Mouse (Mus musculus) embryonic facial prominence, embryonic 15.5 days (tissue): ENCODE data around the gene Hist1h3g. TPM values are rescaled to one million over a fixed set of nuclear protein-coding genes. Genes with fewer than 3 reads are reported as not detected.

Source experiments
- ATAC-seq: fragments of 200-750 bp; cut with Nextera tagmentation; 2 replicates; pipeline ENCODE4 v1.8.0; 2017; ENCODE audit warnings: low read depth, moderate TSS enrichment; ENCODE audit not compliant: insufficient number of reproducible peaks, low FRiP score, low TSS enrichment
- H3K27ac ChIP-seq: fragments of 300-500 bp; sonication (generic); replicated peaks from 2 replicates; pipeline ENCODE4 v1.5.1; 2015; ENCODE audit warnings: mild to moderate bottlenecking, inconsistent platforms
- H3K27me3 ChIP-seq: fragments of 300-500 bp; sonication (generic); 2 replicates; pipeline ENCODE4 v1.6.1; 2015; ENCODE audit warnings: inconsistent platforms
- H3K36me3 ChIP-seq: fragments of 300-500 bp; sonication (generic); 2 replicates; pipeline ENCODE4 v1.6.1; 2015; ENCODE audit warnings: mild to moderate bottlenecking, inconsistent platforms
- H3K4me1 ChIP-seq: fragments of 300-500 bp; sonication (generic); 2 replicates; pipeline ENCODE4 v1.6.1; 2015; ENCODE audit warnings: inconsistent platforms
- H3K4me2 ChIP-seq: fragments of 300-500 bp; sonication (generic); replicated peaks from 2 replicates; pipeline ENCODE4 v1.6.1; 2015; ENCODE audit warnings: mild to moderate bottlenecking, inconsistent platforms
- H3K4me3 ChIP-seq: fragments of 300-500 bp; sonication (generic); replicated peaks from 2 replicates; pipeline ENCODE4 v1.5.1; 2015; ENCODE audit warnings: mild to moderate bottlenecking, inconsistent platforms
- H3K9ac ChIP-seq: fragments of 300-500 bp; sonication (generic); 2 replicates; pipeline ENCODE4 v1.6.1; 2015; ENCODE audit warnings: inconsistent platforms
- H3K9me3 ChIP-seq: fragments of 300-500 bp; sonication (generic); replicated peaks from 2 replicates; pipeline ENCODE4 v1.6.1; 2016; ENCODE audit warnings: inconsistent platforms
- WGBS: fragments of 180-500 bp; shearing (Covaris S2); methylation state at CpG from one replicate; pipeline ENCODE4 v1.1.7; 2015; 5-methylcytosine and 5-hydroxymethylcytosine counted together
- polyA plus RNA-seq: library from polyadenylated mRNA; unstranded; fragments of >200 nt; fragmentation: Nextera tagmentation; extraction: Ambion mirVana; gene quantifications from 2 replicates; pipeline ENCODE4 v1.2.1, GENCODE M21; 2015

Hist1h3g gene
- polyA plus RNA-seq, 1 experiment from 2014 or later: 5.3 TPM

GRCm38 (mm10) chr13:23516822-23517602, 18.2 kb upstream of the Hist1h3g start:
- peak; percentile 63; the same call in 1 of the 2 replicates for ATAC-seq
- H3K4me1 ChIP-seq: 0 out of 2 replicates have a peak, but pooled peaks cover 5% of the 10 kb centered on the region
- H3K4me2 ChIP-seq: peak overlapping the region; percentile 82
- H3K9ac ChIP-seq: no peak overlapping the region
- H3K36me3 ChIP-seq: no peaks in the 10 kb centered on the region
- peak overlapping the region; percentile 58 for H3K4me3 ChIP-seq
- peak overlapping the region; percentile 86 for H3K27ac ChIP-seq
- H3K27me3 ChIP-seq: no peaks in the 10 kb centered on the region
- no peaks in the 10 kb centered on the region for H3K9me3 ChIP-seq
- under 1% methylated on average over 19 of the region's 19 CpGs for WGBS

GRCm38 (mm10) chr13:23517603-23518294, 17.5 kb upstream of the Hist1h3g start:
- WGBS: under 1% methylated on average over 27 of the region's 27 CpGs
- Histone ChIP-seq H3K4me2 (peak overlapping the region; percentile 82), H3K9me3 (no peaks in the 10 kb centered on the region), H3K36me3 (no peaks in the 10 kb centered on the region), H3K9ac (0 out of 2 replicates have a peak overlapping the region, but pooled peaks have one; percentile 28), H3K4me1 (0 out of 2 replicates have a peak, but pooled peaks cover 5% of the 10 kb centered on the region), H3K27ac (peak overlapping the region; percentile 86), H3K27me3 (no peaks in the 10 kb centered on the region), H3K4me3 (peak overlapping the region; percentile 58)
- ATAC-seq: peak; percentile 87

GRCm38 (mm10) chr13:23518295-23518603, 17.0 kb upstream of the Hist1h3g start:
- Histone ChIP-seq H3K9ac (no peak overlapping the region), H3K4me1 (0 out of 2 replicates have a peak, but pooled peaks cover 5% of the 10 kb centered on the region), H3K36me3 (no peaks in the 10 kb centered on the region), H3K27ac (peak overlapping the region; percentile 65), H3K4me3 (peak overlapping the region; percentile 58), H3K9me3 (no peaks in the 10 kb centered on the region), H3K27me3 (no peaks in the 10 kb centered on the region), H3K4me2 (peak overlapping the region; percentile 82)
- WGBS: 0% methylated on average over 6 of the region's 6 CpGs
- no peak for ATAC-seq

- H3K27ac ChIP-seq: peak overlapping the region; percentile 78
- H3K27me3 ChIP-seq: no peaks in the 10 kb centered on the region
- H3K4me3 ChIP-seq: peak overlapping the region; percentile 58
- H3K36me3 ChIP-seq: no peaks in the 10 kb centered on the region
- no peak overlapping the region for H3K9ac ChIP-seq
- no peaks in the 10 kb centered on the region for H3K9me3 ChIP-seq
- H3K4me2 ChIP-seq: peak overlapping the region; percentile 82
- 0 out of 2 replicates have a peak, but pooled peaks have one; percentile 31 for ATAC-seq
- WGBS: 0% methylated on average over 6 of the region's 6 CpGs
- 0 out of 2 replicates have a peak, but pooled peaks cover 5% of the 10 kb centered on the region for H3K4me1 ChIP-seq
Measured at GRCm38 (mm10) chr13:23518885-23519284, 16.3 kb upstream of the Hist1h3g start.

- Histone ChIP-seq H3K27me3 (no peaks in the 10 kb centered on the region), H3K4me3 (peak overlapping the region; percentile 58), H3K4me2 (peak overlapping the region; percentile 82), H3K9me3 (no peaks in the 10 kb centered on the region), H3K9ac (no peak overlapping the region), H3K36me3 (no peaks in the 10 kb centered on the region), H3K27ac (peak overlapping the region; percentile 78), H3K4me1 (0 out of 2 replicates have a peak, but pooled peaks cover 5% of the 10 kb centered on the region)
- 0 out of 2 replicates have a peak, but pooled peaks have one; percentile 41 for ATAC-seq
- 0% methylated on average over 10 of the region's 10 CpGs for WGBS
Measured at GRCm38 (mm10) chr13:23519416-23519815, 15.8 kb upstream of the Hist1h3g start.

- no peak overlapping the region for H3K27ac ChIP-seq
- no peaks in the 10 kb centered on the region for H3K9me3 ChIP-seq
- H3K9ac ChIP-seq: no peak overlapping the region
- H3K36me3 ChIP-seq: no peaks in the 10 kb centered on the region
- peaks cover 5% of the 10 kb centered on the region for H3K4me1 ChIP-seq
- peak overlapping the region; percentile 10; the same call in 1 of the 2 replicates for H3K4me3 ChIP-seq
- 2% methylated on average over 14 of the region's 14 CpGs for WGBS
- H3K4me2 ChIP-seq: 0 out of 2 replicates have a peak overlapping the region, but pooled peaks have one; percentile 8
- no peak for ATAC-seq
- H3K27me3 ChIP-seq: no peaks in the 10 kb centered on the region
Measured at GRCm38 (mm10) chr13:23521703-23522102, 13.5 kb upstream of the Hist1h3g start.

GRCm38 (mm10) chr13:23523976-23524375, 11.2 kb upstream of the Hist1h3g start:
- Histone ChIP-seq H3K4me2 (no peak overlapping the region), H3K4me3 (no peak overlapping the region), H3K27me3 (no peaks in the 10 kb centered on the region), H3K9ac (no peak overlapping the region), H3K36me3 (no peaks in the 10 kb centered on the region), H3K4me1 (peaks cover 8% of the 10 kb centered on the region), H3K9me3 (no peaks in the 10 kb centered on the region), H3K27ac (no peak overlapping the region)
- ATAC-seq: no peak
- WGBS: 49% methylated on average over 5 of the region's 5 CpGs

GRCm38 (mm10) chr13:23524654-23525053, 10.6 kb upstream of the Hist1h3g start:
- 0 out of 2 replicates have a peak overlapping the region, but pooled peaks have one; percentile 12 for H3K4me2 ChIP-seq

GRCm38 (mm10) chr13:23525901-23526300, 9.3 kb upstream of the Hist1h3g start:
- Histone ChIP-seq H3K27me3 (no peaks in the 10 kb centered on the region), H3K4me2 (peak overlapping the region; percentile 51), H3K4me1 (peaks cover 11% of the 10 kb centered on the region), H3K9ac (no peak overlapping the region), H3K36me3 (no peaks in the 10 kb centered on the region), H3K9me3 (no peaks in the 10 kb centered on the region), H3K4me3 (peak overlapping the region; percentile 51), H3K27ac (no peak overlapping the region)
- 2% methylated on average over 10 of the region's 10 CpGs for WGBS
- no peak for ATAC-seq

More at GRCm38 (mm10) chr13:23524654-23525053, 10.6 kb upstream of the Hist1h3g start:
- Histone ChIP-seq H3K4me3 (no peak overlapping the region), H3K27ac (no peak overlapping the region), H3K27me3 (no peaks in the 10 kb centered on the region), H3K9ac (no peak overlapping the region), H3K9me3 (no peaks in the 10 kb centered on the region), H3K36me3 (no peaks in the 10 kb centered on the region), H3K4me1 (peaks cover 11% of the 10 kb centered on the region)
- no peak for ATAC-seq
- 5% methylated on average over 5 of the region's 5 CpGs for WGBS

- Histone ChIP-seq H3K9ac (peak overlapping the region; percentile 44), H3K4me1 (peaks cover 11% of the 10 kb centered on the region), H3K4me2 (peak overlapping the region; percentile 51), H3K36me3 (no peaks in the 10 kb centered on the region), H3K4me3 (peak overlapping the region; percentile 51), H3K27ac (peak overlapping the region; percentile 74), H3K27me3 (no peaks in the 10 kb centered on the region), H3K9me3 (no peaks in the 10 kb centered on the region)
- ATAC-seq: peak; percentile 54; the same call in 1 of the 2 replicates
- WGBS: under 1% methylated on average over 17 of the region's 17 CpGs
Measured at GRCm38 (mm10) chr13:23526312-23526711, 8.9 kb upstream of the Hist1h3g start.

- 81% methylated on average over 5 of the region's 5 CpGs for WGBS
Measured at GRCm38 (mm10) chr13:23529005-23529404, 6.2 kb upstream of the Hist1h3g start.

More at GRCm38 (mm10) chr13:23529005-23529404, 6.2 kb upstream of the Hist1h3g start:
- Histone ChIP-seq H3K36me3 (no peaks in the 10 kb centered on the region), H3K4me2 (no peak overlapping the region), H3K9ac (no peak overlapping the region), H3K4me1 (peaks cover 26% of the 10 kb centered on the region), H3K4me3 (no peak overlapping the region), H3K9me3 (no peaks in the 10 kb centered on the region), H3K27ac (no peak overlapping the region), H3K27me3 (no peaks in the 10 kb centered on the region)
- ATAC-seq: no peak
